Mouse (Mus musculus) c-Kit-negative CD71-positive TER-119-positive erythroid progenitor cells, embryonic 14.5 days (primary cell): ENCODE data around the gene Cox4i2.

ENCODE experiments used
- DNase-seq: peaks from one replicate; pipeline ENCODE4 v3.0.0-alpha.2; 2013; ENCODE audit warnings: low read depth, low spot score

Cox4i2 gene

GRCm38 (mm10) chr2:152799954-152800761 is 46.2 kb downstream of the Cox4i2 start:
- no peak for DNase-seq

GRCm38 (mm10) chr2:152800762-152801113 is 46.8 kb downstream of the Cox4i2 start:
- no peak for DNase-seq

- DNase-seq = no peak
Measured at GRCm38 (mm10) chr2:152802303-152802702, 48.3 kb downstream of the Cox4i2 start.

GRCm38 (mm10) chr2:152803081-152803480 is 49.1 kb downstream of the Cox4i2 start:
- peak; percentile 43 for DNase-seq

- DNase-seq = no peak
Measured at GRCm38 (mm10) chr2:152804408-152805110, 50.6 kb downstream of the Cox4i2 start.

- no peak for DNase-seq
Measured at GRCm38 (mm10) chr2:152805111-152805490, 51.1 kb downstream of the Cox4i2 start.

GRCm38 (mm10) chr2:152806037-152806436 is 52.1 kb downstream of the Cox4i2 start:
- DNase-seq = no peak

GRCm38 (mm10) chr2:152808178-152808577 is 54.2 kb downstream of the Cox4i2 start:
- DNase-seq = no peak

- DNase-seq = no peak
Measured at GRCm38 (mm10) chr2:152810158-152810941, 56.4 kb downstream of the Cox4i2 start.

- peak; percentile 84 for DNase-seq
Measured at GRCm38 (mm10) chr2:152811336-152812165, 57.6 kb downstream of the Cox4i2 start.

- no peak for DNase-seq
Measured at GRCm38 (mm10) chr2:152813232-152813631, 59.3 kb downstream of the Cox4i2 start.

GRCm38 (mm10) chr2:152814213-152814874 is 60.4 kb downstream of the Cox4i2 start:
- DNase-seq = peak; percentile 78
